Mouse (Mus musculus) 416B (cell line): ENCODE results near the gene Tmem262.

Experiments used
- DNase-seq: peaks from one replicate; pipeline ENCODE4 v3.0.0; 2011; ENCODE audit warnings: low read depth

Gene Tmem262

GRCm38 (mm10) chr19:6079983-6080480 lies at the start of gene Tmem262:
Gene Tmem262, plus strand, starts transcription at chr19:6080033.
- DNase-seq: no peak

GRCm38 (mm10) chr19:6030520-6031280 lies 49.1 kb upstream of the Tmem262 start:
- no peak for DNase-seq

GRCm38 (mm10) chr19:6035966-6036585 lies 43.8 kb upstream of the Tmem262 start:
- DNase-seq: no peak

GRCm38 (mm10) chr19:6037695-6038094 lies 42.1 kb upstream of the Tmem262 start:
- no peak for DNase-seq

- no peak for DNase-seq
These were observed 41.5 kb upstream of the Tmem262 start for GRCm38 (mm10) chr19:6038326-6038725.

- peak; percentile 44 for DNase-seq
These were observed 39.8 kb upstream of the Tmem262 start for GRCm38 (mm10) chr19:6040002-6040401.

- DNase-seq: no peak
These were observed 37.5 kb upstream of the Tmem262 start for GRCm38 (mm10) chr19:6042293-6042692.

- peak; percentile 86 for DNase-seq
These were observed 35.7 kb upstream of the Tmem262 start for GRCm38 (mm10) chr19:6044102-6044501.

- peak; percentile 85 for DNase-seq
These were observed 34.2 kb upstream of the Tmem262 start for GRCm38 (mm10) chr19:6045366-6046293.

- DNase-seq: peak; percentile 98
These were observed 33.3 kb upstream of the Tmem262 start, which contains the start of gene Syvn1 for GRCm38 (mm10) chr19:6046294-6047153. Gene Syvn1, plus strand, starts transcription at chr19:6046576.

- DNase-seq: no peak
These were observed 32.5 kb upstream of the Tmem262 start for GRCm38 (mm10) chr19:6047154-6047898.

- no peak for DNase-seq
These were observed 32.0 kb upstream of the Tmem262 start for GRCm38 (mm10) chr19:6047899-6048166.

GRCm38 (mm10) chr19:6048681-6049410 lies 31.0 kb upstream of the Tmem262 start:
- no peak for DNase-seq

- no peak for DNase-seq
These were observed 27.3 kb upstream of the Tmem262 start for GRCm38 (mm10) chr19:6052516-6052915.

- DNase-seq: peak; percentile 44
These were observed 25.5 kb upstream of the Tmem262 start for GRCm38 (mm10) chr19:6054296-6054695.

- DNase-seq: no peak
These were observed 23.1 kb upstream of the Tmem262 start for GRCm38 (mm10) chr19:6056696-6057095.

- peak; percentile 98 for DNase-seq
These were observed 22.3 kb upstream of the Tmem262 start, which contains the start of the genes Mrpl49 and Fau for GRCm38 (mm10) chr19:6057313-6058096. Gene Mrpl49, minus strand, starts transcription at chr19:6057785. Gene Fau, plus strand, starts transcription at chr19:6057844.

- DNase-seq: peak; percentile 29
These were observed 21.3 kb upstream of the Tmem262 start for GRCm38 (mm10) chr19:6058513-6058912.

GRCm38 (mm10) chr19:6058966-6059365 lies 20.9 kb upstream of the Tmem262 start:
- DNase-seq: no peak
